Comparison of ENCODE assay signal across 9 mouse cellular contexts in genomic region chr8:121164017-121164469, GRCm38 (mm10). TPM values are rescaled to one million over a fixed set of nuclear protein-coding genes. Genes with fewer than 3 reads are reported as not detected.
DNase-seq lines count a peak whose midpoint lies in the region; ATAC-seq lines count a peak whose summit lies in the region.
"Had no signal": no experiment of that assay in that cellular context is flagged by ENCODE, and none has a peak within 500 bp of the region (broad histone marks: within the 10 kb centered on the region; RNA-seq: fewer than 3 reads in every experiment).

No protein-coding gene starts in this region.

- H3K9me3 ChIP-seq in kidney, embryonic 16.5 days (ENCODE audit: low read length) = no peaks in the 10 kb centered on the region

- peak; percentile 60 for DNase-seq in adrenal gland, adult 8-10 months
- DNase-seq in fibroblast of lung, adult 2 months (ENCODE audit: low read depth) = peak; percentile 89
- DNase-seq in thymus, postnatal 25 days = no peak
- DNase-seq in frontal cortex, adult 2 months (ENCODE audit: extremely low spot score in 1 of 2, low spot score in 1 of 2) = no peak
- DNase-seq in B cell, adult 2 months = no peak
- DNase-seq: cerebellum, postnatal 36 days had no signal

- H3K4me1 ChIP-seq in kidney, embryonic 16.5 days (ENCODE audit: insufficient read depth, low read length) = peaks cover 44% of the 10 kb centered on the region

- peak; percentile 55 for ATAC-seq in kidney, embryonic 16.5 days (ENCODE audit: low FRiP score, low TSS enrichment)
- peak; percentile 82 for ATAC-seq in megakaryocyte-erythroid progenitor cell, adult 5-6 weeks (replicated peaks; ENCODE audit: low FRiP score, low TSS enrichment, poor library complexity, severe bottlenecking)

- H3K27ac ChIP-seq in kidney, embryonic 16.5 days (ENCODE audit: low read length) = peak overlapping the region; percentile 36; the same call in 1 of the 2 replicates

- H3K4me3 ChIP-seq in kidney, embryonic 16.5 days (ENCODE audit: low read length) = no peak overlapping the region

- 50% methylated on average over 8 of the region's 8 CpGs for WGBS in kidney, embryonic 16.5 days

- no peaks in the 10 kb centered on the region for H3K36me3 ChIP-seq in kidney, embryonic 16.5 days (ENCODE audit: insufficient read depth, low read length)

- no peak overlapping the region for H3K4me2 ChIP-seq in kidney, embryonic 16.5 days (replicated peaks; ENCODE audit: low read depth, low read length)

- no peak overlapping the region for H3K9ac ChIP-seq in kidney, embryonic 16.5 days (replicated peaks; ENCODE audit: low read length)

- no peaks in the 10 kb centered on the region for H3K27me3 ChIP-seq in kidney, embryonic 16.5 days (ENCODE audit: insufficient read depth, low read length)

RNA-seq across cellular contexts. Expression of gene Foxl1, which starts 36.3 kb away (rescaled TPM):
- total RNA-seq in adrenal gland, adult 8-10 months (2022) = under 1 TPM; 0.24 to 0.78 (median 0.54) TPM
- 6.5 and 6.7 TPM in 2 replicates for polyA plus RNA-seq in kidney, embryonic 16.5 days (2015; fragmentation: Nextera tagmentation; extraction: Ambion mirVana)
- not detected in 2 replicates for total RNA-seq in megakaryocyte-erythroid progenitor cell, adult 5-6 weeks (2014; fragmentation: Nextera tagmentation)
- not detected in 2 replicates for total RNA-seq in megakaryocyte-erythroid progenitor cell, adult 5-6 weeks (2017)
- 0.04 and 0.10 TPM in 2 replicates for polyA plus RNA-seq in frontal cortex, adult 2 months (2012; rRNA removed)
- polyA plus RNA-seq: spleen, adult 2 months had no signal

RNA-seq across cellular contexts. Expression of gene Foxc2, which starts 48.1 kb away (rescaled TPM):
- 1 to 10 TPM; 3.9 to 5.9 (median 5.1) TPM for total RNA-seq in adrenal gland, adult 8-10 months (2022)
- 24.9 and 27.3 TPM in 2 replicates for polyA plus RNA-seq in kidney, embryonic 16.5 days (2015; fragmentation: Nextera tagmentation; extraction: Ambion mirVana)
- total RNA-seq in megakaryocyte-erythroid progenitor cell, adult 5-6 weeks (2014; fragmentation: Nextera tagmentation) = not detected in 2 replicates
- not detected in 2 replicates for total RNA-seq in megakaryocyte-erythroid progenitor cell, adult 5-6 weeks (2017)
- polyA plus RNA-seq in frontal cortex, adult 2 months (2012; rRNA removed) = 1.5 TPM in 2 replicates

RNA-seq across cellular contexts. Expression of gene Mthfsd, which starts 55.9 kb away (rescaled TPM):
- total RNA-seq in adrenal gland, adult 8-10 months (2022) = 10 to 100 TPM; 35.0 to 59.1 (median 47.1) TPM
- polyA plus RNA-seq in kidney, embryonic 16.5 days (2015; fragmentation: Nextera tagmentation; extraction: Ambion mirVana) = 75.7 and 81.1 TPM in 2 replicates
- 41.2 and 48.6 TPM in 2 replicates for total RNA-seq in megakaryocyte-erythroid progenitor cell, adult 5-6 weeks (2014; fragmentation: Nextera tagmentation)
- total RNA-seq in megakaryocyte-erythroid progenitor cell, adult 5-6 weeks (2017) = 13.7 and 24.8 TPM in 2 replicates
- polyA plus RNA-seq in frontal cortex, adult 2 months (2012; rRNA removed) = 87.9 and 95.5 TPM in 2 replicates

Comparison
In these comparisons a context has a peak if more than half of its experiments do, and no peak if none do; other contexts are left out.
1. DNase-seq: peak in adrenal gland, adult 8-10 months (single experiment) and fibroblast of lung, adult 2 months (single experiment); none in thymus, postnatal 25 days (single experiment), frontal cortex, adult 2 months (0 of 2) and B cell, adult 2 months (0 of 2).
2. RNA of gene Foxc2, which starts 48.1 kb away (total RNA-seq): 3.9 to 5.9 TPM in adrenal gland, adult 8-10 months; not detected in megakaryocyte-erythroid progenitor cell, adult 5-6 weeks; every median in the first group is over 4 times any median in the second.